Mouse (Mus musculus): Measurements from ENCODE around the gene Pde9a. TPM values are rescaled to one million over a fixed set of nuclear protein-coding genes. Genes with fewer than 3 reads are reported as not detected.

Pde9a gene
- polyA plus RNA-seq, 3 experiments from 2014 or later = not detected

DNA sequence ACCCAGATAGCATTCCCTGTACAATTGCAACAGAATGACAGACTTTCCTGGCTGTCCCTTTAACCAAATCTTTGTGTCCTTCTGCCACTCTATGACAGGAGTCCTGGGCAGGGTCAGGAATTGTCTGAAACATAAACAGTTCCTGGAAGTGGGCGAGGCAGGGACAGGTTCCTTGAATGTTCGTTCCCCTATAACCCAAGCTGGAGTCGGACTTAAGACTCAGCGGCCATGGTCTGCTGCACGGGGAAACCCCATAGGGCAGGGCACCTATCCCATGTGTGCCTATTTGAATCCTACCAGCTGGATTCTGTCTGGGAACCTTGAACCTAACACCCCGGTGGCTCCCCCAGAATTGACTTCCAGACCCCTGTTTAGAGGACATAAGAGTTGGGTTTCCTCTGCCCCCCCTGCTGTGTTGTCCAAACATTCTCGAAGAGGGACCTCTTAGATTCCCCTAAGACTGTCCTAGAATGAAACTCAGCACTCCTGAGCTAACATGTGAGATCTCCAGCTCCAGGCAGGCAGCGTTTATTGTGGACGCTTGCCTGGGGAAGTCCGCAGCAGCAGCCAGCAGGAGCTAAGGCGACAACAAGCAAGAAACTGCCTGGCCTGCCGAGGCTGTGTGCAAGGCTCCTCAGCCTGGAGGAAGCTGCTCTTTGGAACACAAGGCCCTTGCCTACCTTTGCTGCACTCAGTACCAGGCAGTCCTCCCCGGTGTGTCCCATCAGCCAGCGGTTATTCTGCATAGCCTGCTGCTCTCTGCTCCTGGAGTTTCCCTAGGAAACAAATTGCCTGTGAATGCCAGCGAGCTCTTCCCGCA lies 48.2 kb downstream of the Pde9a start:
- ATAC-seq = no peak

GRCm38 (mm10) chr17:31434825-31435325 lies 48.9 kb downstream of the Pde9a start:
- ATAC-seq = no peak

DNA sequence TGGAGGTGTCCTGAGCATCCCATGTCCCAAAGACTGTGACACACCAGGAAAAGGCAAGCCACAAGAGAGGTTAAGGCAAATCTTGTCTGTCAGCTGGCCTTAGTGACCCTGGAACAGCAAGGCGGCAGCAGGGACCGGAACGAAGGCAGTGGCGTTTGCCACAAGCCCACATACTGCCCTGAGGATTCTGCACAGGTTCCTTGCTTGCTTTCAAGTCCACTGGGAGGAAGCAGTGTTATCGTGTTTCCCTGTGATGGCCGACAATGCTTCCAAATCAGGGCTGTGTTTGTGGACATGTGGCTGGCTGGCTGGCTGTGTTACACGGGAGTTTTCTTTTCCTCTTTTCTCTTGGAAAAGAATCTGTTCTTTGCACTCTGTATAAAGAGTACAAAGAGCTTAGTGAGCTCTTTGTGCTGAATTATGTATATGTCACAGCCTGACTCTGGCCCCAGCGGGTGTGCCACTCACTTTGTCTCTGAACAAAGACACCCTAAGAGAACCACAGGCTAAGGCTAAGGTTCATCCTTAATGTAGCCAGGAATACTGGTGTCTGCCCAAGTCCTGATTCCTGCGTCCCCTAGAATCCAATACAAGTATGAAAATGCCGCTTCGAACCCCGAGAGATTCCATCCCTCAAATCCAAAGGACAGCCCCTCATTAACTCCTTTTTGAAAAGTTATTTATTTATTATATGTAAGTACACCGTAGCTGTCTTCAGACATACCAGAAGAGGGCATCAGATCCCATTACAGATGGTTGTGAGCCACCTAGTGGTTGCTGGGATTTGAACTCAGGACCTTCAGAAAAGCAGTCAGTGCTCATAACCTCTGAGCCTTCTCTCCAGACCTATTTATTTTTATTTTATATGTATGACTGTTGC lies 50.2 kb downstream of the Pde9a start:
- ATAC-seq = no peak

DNA sequence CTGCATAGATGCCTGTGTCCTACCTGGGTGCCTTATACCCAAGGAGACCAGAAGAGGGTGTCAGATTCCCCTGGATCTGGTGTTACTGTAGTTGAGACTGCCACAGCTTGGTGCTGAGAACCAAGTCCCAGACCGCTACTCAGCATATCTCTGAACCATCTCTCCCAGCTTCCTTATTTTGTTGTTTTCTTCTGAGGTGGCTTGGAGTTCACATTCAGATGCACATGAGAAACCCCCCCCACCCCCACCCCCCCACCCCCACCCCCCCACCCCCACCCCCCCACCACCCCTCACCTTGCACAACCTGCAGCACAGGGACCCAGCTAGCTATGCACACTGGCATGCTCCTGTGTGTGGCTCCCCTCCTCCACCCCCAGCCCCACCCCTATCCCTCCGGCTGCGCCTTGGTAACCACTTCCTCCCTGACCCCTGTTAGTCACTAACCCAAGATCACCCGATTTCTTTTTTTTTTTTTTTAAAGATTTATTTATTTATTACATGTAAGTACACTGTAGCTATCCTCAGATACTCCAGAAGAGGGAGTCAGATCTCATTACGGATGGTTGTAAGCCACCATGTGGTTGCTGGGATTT lies 50.9 kb downstream of the Pde9a start:
- ATAC-seq = peak; percentile 70

DNA sequence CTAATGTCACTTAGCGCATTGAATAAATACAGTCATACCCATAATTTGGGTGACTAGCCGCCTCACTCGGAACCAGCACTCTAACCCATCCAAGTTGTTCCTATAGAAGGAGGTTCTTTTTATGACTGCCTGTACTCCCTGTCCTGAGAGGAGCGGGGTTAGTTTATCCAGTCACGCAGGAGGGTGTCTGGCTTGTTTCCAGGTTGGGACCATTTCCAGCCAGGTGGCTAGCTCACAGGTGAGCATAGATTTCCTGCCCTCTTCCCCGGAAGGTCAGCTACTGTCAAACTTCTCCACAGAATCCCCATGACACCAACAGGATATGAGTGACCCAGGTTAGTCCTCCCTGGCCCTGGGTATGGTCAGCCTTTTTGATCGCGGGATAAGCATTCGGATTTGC lies 51.5 kb downstream of the Pde9a start:
- ATAC-seq = no peak

- no peak for ATAC-seq
Measured at GRCm38 (mm10) chr17:31439978-31440377, 54.0 kb downstream of the Pde9a start.

DNA sequence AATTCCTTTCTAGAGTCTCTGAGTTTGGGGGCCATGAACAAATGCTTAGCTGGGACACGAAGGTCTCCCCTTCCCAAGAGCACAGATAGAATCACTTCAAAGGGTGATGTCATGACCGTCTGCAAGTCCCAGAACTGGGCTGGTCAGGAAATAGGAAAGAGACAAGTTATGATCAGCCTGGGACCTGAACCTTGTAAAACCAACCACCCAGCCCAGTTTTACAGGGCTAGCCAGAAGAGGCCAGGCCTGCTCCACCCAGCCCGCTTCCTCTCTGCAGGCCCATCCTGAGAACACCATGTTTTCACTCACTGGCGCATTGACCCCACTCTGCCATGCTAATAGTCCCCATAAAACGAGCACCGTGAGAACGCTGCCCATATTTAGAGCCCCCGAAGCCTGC lies 56.5 kb downstream of the Pde9a start:
- ATAC-seq = no peak

- ATAC-seq = no peak
Measured at GRCm38 (mm10) chr17:31444251-31444650, 58.2 kb downstream of the Pde9a start.

DNA sequence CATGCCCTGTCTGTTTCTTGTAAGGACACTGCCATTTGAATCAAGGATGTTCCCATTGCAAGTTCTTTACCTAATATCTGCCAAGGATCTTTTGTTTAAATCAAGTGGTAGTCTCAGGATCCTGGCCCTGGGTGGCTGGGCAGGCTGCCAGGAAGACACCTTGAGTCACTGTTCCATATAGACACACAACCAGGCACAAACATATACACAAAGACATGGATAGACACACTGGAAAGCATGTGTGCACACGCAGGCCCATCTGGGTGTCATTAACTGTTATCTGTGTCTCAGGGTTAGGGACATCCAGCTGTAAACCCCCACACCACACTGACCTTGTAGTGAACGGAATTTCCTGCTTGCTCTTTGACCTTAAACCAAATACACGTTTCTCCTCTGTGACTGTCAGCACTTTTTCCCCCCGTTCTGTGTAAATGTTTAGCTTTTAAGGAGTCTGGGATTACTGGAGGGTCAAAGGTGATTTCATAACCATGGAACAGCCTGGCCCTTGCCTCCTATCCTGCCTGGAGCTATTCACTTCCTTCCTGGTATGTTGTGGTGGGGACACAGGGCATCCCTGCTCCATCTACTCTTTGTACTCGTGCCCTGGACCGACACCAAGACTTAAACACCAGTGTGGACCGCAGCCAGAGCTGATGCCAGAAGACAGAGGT lies 59.2 kb downstream of the Pde9a start:
- no peak for ATAC-seq

GRCm38 (mm10) chr17:31447766-31448165 lies 61.8 kb downstream of the Pde9a start:
- ATAC-seq = no peak

DNA sequence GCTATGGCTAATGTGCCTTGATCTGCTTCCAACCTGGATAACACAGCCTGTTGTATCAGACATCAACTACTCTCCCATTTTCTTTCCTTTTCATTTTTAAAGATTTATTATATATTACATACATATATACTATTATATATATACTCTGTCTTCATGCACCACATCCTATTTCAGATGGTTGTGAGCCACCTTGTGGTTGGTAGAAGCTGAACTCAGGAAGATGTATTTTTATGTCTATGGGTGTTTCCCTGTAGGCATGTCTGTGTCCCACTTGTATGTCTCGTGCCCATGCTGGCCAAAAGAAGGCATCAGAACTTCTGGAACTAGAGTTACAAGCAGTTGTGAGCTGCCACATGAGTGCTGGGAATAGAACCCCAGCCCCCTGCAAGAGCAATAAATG lies 62.5 kb downstream of the Pde9a start:
- no peak for ATAC-seq

GRCm38 (mm10) chr17:31450206-31450605 lies 64.2 kb downstream of the Pde9a start:
- ATAC-seq = no peak

DNA sequence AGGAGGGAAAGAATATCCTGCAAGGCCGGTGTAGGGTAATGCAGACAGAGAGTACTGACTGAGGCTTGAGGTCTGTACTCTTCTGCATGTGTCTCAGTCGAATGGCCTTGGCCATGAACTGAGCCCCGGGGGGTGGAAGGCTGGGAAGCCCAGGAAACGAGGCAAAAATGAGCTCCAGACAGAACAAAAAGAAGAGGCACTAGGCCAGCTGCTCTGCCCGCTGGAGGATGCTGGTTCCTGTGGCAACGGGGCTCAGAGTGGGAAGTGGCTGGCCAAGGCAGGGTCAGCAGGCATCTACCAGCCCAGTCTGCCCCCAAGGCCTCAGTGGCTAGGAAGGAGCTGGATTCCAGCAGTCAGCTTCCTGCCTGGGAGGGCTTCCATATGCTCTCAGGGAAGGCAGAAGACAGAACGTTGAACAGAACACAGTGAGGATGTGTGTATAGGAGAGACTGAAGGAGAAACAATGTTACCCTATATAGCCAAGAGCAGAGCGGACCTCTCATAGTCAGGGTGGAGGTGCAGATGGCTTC lies 65.2 kb downstream of the Pde9a start:
- no peak for ATAC-seq

- no peak for ATAC-seq
Measured at GRCm38 (mm10) chr17:31452816-31453215, 66.8 kb downstream of the Pde9a start.

- ATAC-seq = no peak
Measured at GRCm38 (mm10) chr17:31453476-31453875, 67.5 kb downstream of the Pde9a start.

GRCm38 (mm10) chr17:31454056-31454455 lies 68.0 kb downstream of the Pde9a start:
- ATAC-seq = no peak

GRCm38 (mm10) chr17:31456723-31457567 lies 70.9 kb downstream of the Pde9a start:
- ATAC-seq = no peak

DNA sequence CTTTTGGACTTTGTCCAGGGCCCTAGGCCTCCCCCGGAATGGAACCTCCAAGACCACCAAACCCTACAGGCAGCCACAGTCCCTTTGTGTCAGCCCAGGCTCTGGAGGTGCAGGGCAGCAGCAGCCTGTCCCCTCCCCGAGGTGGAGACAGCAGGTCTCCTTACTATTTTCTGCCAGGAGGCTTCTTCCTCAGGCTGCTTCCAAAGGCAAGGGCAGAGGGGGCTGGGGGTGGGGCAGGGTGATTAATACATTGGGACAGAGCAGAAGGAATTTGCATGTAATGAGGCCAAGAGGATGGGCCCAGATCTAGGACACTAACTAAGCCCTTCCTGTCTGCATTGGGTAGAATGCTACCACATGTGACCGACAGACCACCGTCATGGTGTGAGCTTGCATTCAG lies 74.4 kb downstream of the Pde9a start:
- no peak for ATAC-seq

- no peak for ATAC-seq
Measured at GRCm38 (mm10) chr17:31462506-31462905, 76.5 kb downstream of the Pde9a start.

GRCm38 (mm10) chr17:31466854-31467253 lies 80.8 kb downstream of the Pde9a start:
- ATAC-seq = no peak

DNA sequence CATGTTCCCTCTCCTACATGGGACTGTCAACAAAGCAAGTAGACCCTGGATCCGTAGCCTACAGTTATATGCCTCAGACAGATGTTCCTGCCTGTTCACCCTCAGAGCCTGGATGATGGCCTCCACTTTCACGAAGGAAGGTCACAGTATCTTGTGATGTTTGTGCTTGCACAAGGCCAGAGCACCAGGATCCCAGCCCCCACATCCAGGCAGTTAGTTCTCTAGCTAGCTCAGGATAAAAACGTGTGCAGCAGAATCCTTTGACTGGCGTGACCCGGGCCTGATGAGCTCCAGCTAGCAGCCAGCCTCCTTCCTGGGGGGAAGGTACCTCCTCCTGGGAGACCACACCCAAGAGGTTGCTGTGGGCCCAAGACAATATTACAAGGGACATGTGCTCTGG lies 82.5 kb downstream of the Pde9a start:
- no peak for ATAC-seq
